Mouse (Mus musculus): ENCODE results near the gene Gm9999. TPM values are rescaled to one million over a fixed set of nuclear protein-coding genes. Genes with fewer than 3 reads are reported as not detected.

Gene Gm9999
- polyA plus RNA-seq, 1 experiment from 2014 or later: not detected

GRCm38 (mm10) chr7:46995558-46995957, 12.2 kb downstream of the Gm9999 start:
- DNase-seq (ENCODE audit: low spot score): no peak
- WGBS: 90% methylated on average over 3 of the region's 3 CpGs
- ATAC-seq (ENCODE audit: insufficient read depth, low FRiP score, low TSS enrichment): no peak
- Histone ChIP-seq H3K4me2 (ENCODE audit: low read depth) (no peak overlapping the region), H3K9ac (ENCODE audit: low read length) (no peak overlapping the region), H3K9me3 (ENCODE audit: control insufficient read depth, low read length) (no peaks in the 10 kb centered on the region), H3K4me3 (ENCODE audit: low read depth, low read length) (no peak overlapping the region), H3K4me1 (ENCODE audit: control insufficient read depth, insufficient read depth, low read length) (no peaks in the 10 kb centered on the region), H3K27me3 (ENCODE audit: control insufficient read depth, insufficient read depth, low read length) (no peaks in the 10 kb centered on the region), H3K36me3 (ENCODE audit: control insufficient read depth, insufficient read depth, low read length) (peaks cover 8% of the 10 kb centered on the region), H3K27ac (ENCODE audit: low read depth, low read length) (no peak overlapping the region)

GRCm38 (mm10) chr7:46997008-46997407, 13.6 kb downstream of the Gm9999 start:
- no peaks in the 10 kb centered on the region for H3K9me3 ChIP-seq (ENCODE audit: control insufficient read depth, low read length)
- no peaks in the 10 kb centered on the region for H3K27me3 ChIP-seq (ENCODE audit: control insufficient read depth, insufficient read depth, low read length)
- no peak overlapping the region for H3K9ac ChIP-seq (ENCODE audit: low read length)
- ATAC-seq (ENCODE audit: insufficient read depth, low FRiP score, low TSS enrichment): no peak
- 94% methylated on average over 4 of the region's 4 CpGs for WGBS
- H3K36me3 ChIP-seq (ENCODE audit: control insufficient read depth, insufficient read depth, low read length): peaks cover 8% of the 10 kb centered on the region
- no peak overlapping the region for H3K27ac ChIP-seq (ENCODE audit: low read depth, low read length)
- no peak overlapping the region for H3K4me3 ChIP-seq (ENCODE audit: low read depth, low read length)
- no peak for DNase-seq (ENCODE audit: low spot score)
- H3K4me2 ChIP-seq (ENCODE audit: low read depth): no peak overlapping the region
- H3K4me1 ChIP-seq (ENCODE audit: control insufficient read depth, insufficient read depth, low read length): no peaks in the 10 kb centered on the region; the same call in 1 of the 2 replicates

GRCm38 (mm10) chr7:46997644-46998395, 14.4 kb downstream of the Gm9999 start:
- Histone ChIP-seq H3K27ac (ENCODE audit: low read depth, low read length) (no peak overlapping the region), H3K9ac (ENCODE audit: low read length) (no peak overlapping the region), H3K36me3 (ENCODE audit: control insufficient read depth, insufficient read depth, low read length) (peaks cover 8% of the 10 kb centered on the region), H3K27me3 (ENCODE audit: control insufficient read depth, insufficient read depth, low read length) (no peaks in the 10 kb centered on the region), H3K4me2 (ENCODE audit: low read depth) (no peak overlapping the region), H3K4me1 (ENCODE audit: control insufficient read depth, insufficient read depth, low read length) (peaks cover 7% of the 10 kb centered on the region), H3K9me3 (ENCODE audit: control insufficient read depth, low read length) (no peaks in the 10 kb centered on the region), H3K4me3 (ENCODE audit: low read depth, low read length) (no peak overlapping the region)
- no peak for ATAC-seq (ENCODE audit: insufficient read depth, low FRiP score, low TSS enrichment)
- WGBS: 93% methylated on average over 21 of the region's 21 CpGs
- DNase-seq (ENCODE audit: low spot score): no peak

- Histone ChIP-seq H3K4me1 (ENCODE audit: control insufficient read depth, insufficient read depth, low read length) (peaks cover 10% of the 10 kb centered on the region), H3K9ac (ENCODE audit: low read length) (no peak overlapping the region), H3K27me3 (ENCODE audit: control insufficient read depth, insufficient read depth, low read length) (no peaks in the 10 kb centered on the region), H3K36me3 (ENCODE audit: control insufficient read depth, insufficient read depth, low read length) (peaks cover 8% of the 10 kb centered on the region), H3K9me3 (ENCODE audit: control insufficient read depth, low read length) (no peaks in the 10 kb centered on the region), H3K4me2 (ENCODE audit: low read depth) (no peak overlapping the region), H3K27ac (ENCODE audit: low read depth, low read length) (no peak overlapping the region), H3K4me3 (ENCODE audit: low read depth, low read length) (no peak overlapping the region)
- WGBS: 88% methylated on average over 2 of the region's 2 CpGs
- no peak for ATAC-seq (ENCODE audit: insufficient read depth, low FRiP score, low TSS enrichment)
- no peak for DNase-seq (ENCODE audit: low spot score)
These were observed 15.6 kb downstream of the Gm9999 start for GRCm38 (mm10) chr7:46998942-46999341.

GRCm38 (mm10) chr7:46999983-47000643, 16.7 kb downstream of the Gm9999 start:
- Histone ChIP-seq H3K4me1 (ENCODE audit: control insufficient read depth, insufficient read depth, low read length) (peaks cover 10% of the 10 kb centered on the region), H3K27ac (ENCODE audit: low read depth, low read length) (no peak overlapping the region), H3K9me3 (ENCODE audit: control insufficient read depth, low read length) (no peaks in the 10 kb centered on the region), H3K27me3 (ENCODE audit: control insufficient read depth, insufficient read depth, low read length) (no peaks in the 10 kb centered on the region), H3K4me2 (ENCODE audit: low read depth) (no peak overlapping the region), H3K4me3 (ENCODE audit: low read depth, low read length) (no peak overlapping the region), H3K9ac (ENCODE audit: low read length) (no peak overlapping the region), H3K36me3 (ENCODE audit: control insufficient read depth, insufficient read depth, low read length) (peaks cover 8% of the 10 kb centered on the region)
- ATAC-seq (ENCODE audit: insufficient read depth, low FRiP score, low TSS enrichment) (no peak), DNase-seq (ENCODE audit: low spot score) (no peak)
- WGBS: 84% methylated on average over 8 of the region's 8 CpGs

GRCm38 (mm10) chr7:47000644-47000983, 17.2 kb downstream of the Gm9999 start:
- ATAC-seq (ENCODE audit: insufficient read depth, low FRiP score, low TSS enrichment) (no peak), DNase-seq (ENCODE audit: low spot score) (no peak)
- H3K9me3 ChIP-seq (ENCODE audit: control insufficient read depth, low read length): no peaks in the 10 kb centered on the region
- H3K27ac ChIP-seq (ENCODE audit: low read depth, low read length): no peak overlapping the region
- peaks cover 10% of the 10 kb centered on the region for H3K4me1 ChIP-seq (ENCODE audit: control insufficient read depth, insufficient read depth, low read length)
- H3K27me3 ChIP-seq (ENCODE audit: control insufficient read depth, insufficient read depth, low read length): no peaks in the 10 kb centered on the region
- H3K36me3 ChIP-seq (ENCODE audit: control insufficient read depth, insufficient read depth, low read length): peaks cover 8% of the 10 kb centered on the region
- whole genome bisulfite sequencing: 75% methylated on average over 3 of the region's 3 CpGs
- no peak overlapping the region for H3K9ac ChIP-seq (ENCODE audit: low read length)
- no peak overlapping the region for H3K4me2 ChIP-seq (ENCODE audit: low read depth)
- no peak overlapping the region for H3K4me3 ChIP-seq (ENCODE audit: low read depth, low read length)

- no peak overlapping the region for H3K4me3 ChIP-seq (ENCODE audit: low read depth, low read length)
- 89% methylated on average over 5 of the region's 5 CpGs for WGBS
- ATAC-seq (ENCODE audit: insufficient read depth, low FRiP score, low TSS enrichment) (no peak), DNase-seq (ENCODE audit: low spot score) (no peak)
- no peak overlapping the region for H3K9ac ChIP-seq (ENCODE audit: low read length)
- H3K36me3 ChIP-seq (ENCODE audit: control insufficient read depth, insufficient read depth, low read length): peaks cover 8% of the 10 kb centered on the region
- H3K27ac ChIP-seq (ENCODE audit: low read depth, low read length): no peak overlapping the region
- no peak overlapping the region for H3K4me2 ChIP-seq (ENCODE audit: low read depth)
- H3K27me3 ChIP-seq (ENCODE audit: control insufficient read depth, insufficient read depth, low read length): no peaks in the 10 kb centered on the region
- no peaks in the 10 kb centered on the region for H3K9me3 ChIP-seq (ENCODE audit: control insufficient read depth, low read length)
- H3K4me1 ChIP-seq (ENCODE audit: control insufficient read depth, insufficient read depth, low read length): peaks cover 10% of the 10 kb centered on the region
These were observed 17.9 kb downstream of the Gm9999 start for GRCm38 (mm10) chr7:47001125-47001899.

GRCm38 (mm10) chr7:47001900-47002275, 18.5 kb downstream of the Gm9999 start:
- Histone ChIP-seq H3K9me3 (ENCODE audit: control insufficient read depth, low read length) (no peaks in the 10 kb centered on the region), H3K27me3 (ENCODE audit: control insufficient read depth, insufficient read depth, low read length) (no peaks in the 10 kb centered on the region), H3K9ac (ENCODE audit: low read length) (no peak overlapping the region), H3K4me2 (ENCODE audit: low read depth) (no peak overlapping the region), H3K4me3 (ENCODE audit: low read depth, low read length) (no peak overlapping the region), H3K36me3 (ENCODE audit: control insufficient read depth, insufficient read depth, low read length) (peaks cover 8% of the 10 kb centered on the region), H3K27ac (ENCODE audit: low read depth, low read length) (no peak overlapping the region), H3K4me1 (ENCODE audit: control insufficient read depth, insufficient read depth, low read length) (peaks cover 12% of the 10 kb centered on the region)
- no peak for DNase-seq (ENCODE audit: low spot score)
- 72% methylated on average over 4 of the region's 4 CpGs for WGBS
- no peak for ATAC-seq (ENCODE audit: insufficient read depth, low FRiP score, low TSS enrichment)

All from neural tube, embryonic 11.5 days (tissue).